Mouse (Mus musculus) limb, embryonic 15.5 days (tissue): Measurements from ENCODE around the gene Svbp. TPM values are rescaled to one million over a fixed set of nuclear protein-coding genes. Genes with fewer than 3 reads are reported as not detected.

Experiments
- ATAC-seq: fragments of 200-750 bp; cut with Nextera tagmentation; 2 replicates; pipeline ENCODE4 v1.8.0; 2017; ENCODE audit warnings: low read depth, moderate TSS enrichment; ENCODE audit not compliant: insufficient number of reproducible peaks, low FRiP score, low TSS enrichment
- H3K27ac ChIP-seq: fragments of 300-500 bp; sonication (generic); 2 replicates; pipeline ENCODE4 v1.5.1; 2015; ENCODE audit warnings: moderate library complexity, mild to moderate bottlenecking, inconsistent platforms
- H3K27me3 ChIP-seq: fragments of 300-500 bp; sonication (generic); 2 replicates; pipeline ENCODE4 v1.6.1; 2015; ENCODE audit warnings: inconsistent platforms
- H3K36me3 ChIP-seq: fragments of 300-500 bp; sonication (generic); 2 replicates; pipeline ENCODE4 v1.6.1; 2015; ENCODE audit warnings: inconsistent platforms
- H3K4me1 ChIP-seq: fragments of 300-500 bp; sonication (generic); 2 replicates; pipeline ENCODE4 v1.6.1; 2015; ENCODE audit warnings: inconsistent platforms
- H3K4me2 ChIP-seq: fragments of 300-500 bp; sonication (generic); 2 replicates; pipeline ENCODE4 v1.6.1; 2015; ENCODE audit warnings: mild to moderate bottlenecking, inconsistent platforms
- H3K4me3 ChIP-seq: fragments of 300-500 bp; sonication (generic); 2 replicates; pipeline ENCODE4 v1.5.1; 2015; ENCODE audit warnings: mild to moderate bottlenecking, inconsistent platforms
- H3K9ac ChIP-seq: fragments of 300-500 bp; sonication (generic); 2 replicates; pipeline ENCODE4 v1.6.1; 2015; ENCODE audit warnings: inconsistent platforms
- H3K9me3 ChIP-seq: fragments of 300-500 bp; sonication (generic); 2 replicates; pipeline ENCODE4 v1.6.1; 2016; ENCODE audit warnings: inconsistent platforms
- WGBS: fragments of 180-500 bp; shearing (Covaris S2); methylation state at CpG from one replicate; pipeline ENCODE4 v1.1.7; 2015; 5-methylcytosine and 5-hydroxymethylcytosine counted together
- polyA plus RNA-seq: library from polyadenylated mRNA; unstranded; fragments of >200 nt; fragmentation: Nextera tagmentation; extraction: Ambion mirVana; gene quantifications from 2 replicates; pipeline ENCODE4 v1.2.1, GENCODE M21; 2015

The Svbp gene
- polyA plus RNA-seq, 1 experiment from 2014 or later: 190 TPM

GRCm38 (mm10) chr4:119192757-119193156 is 2.3 kb upstream of the Svbp start:
- H3K9ac ChIP-seq: no peak overlapping the region
- no peaks in the 10 kb centered on the region for H3K27me3 ChIP-seq
- H3K36me3 ChIP-seq: peaks cover 6% of the 10 kb centered on the region; the same call in 1 of the 2 replicates
- 86% methylated on average over 4 of the region's 4 CpGs for WGBS
- H3K4me2 ChIP-seq: no peak overlapping the region
- no peak overlapping the region for H3K27ac ChIP-seq
- H3K9me3 ChIP-seq: no peaks in the 10 kb centered on the region
- peaks cover 17% of the 10 kb centered on the region for H3K4me1 ChIP-seq
- H3K4me3 ChIP-seq: no peak overlapping the region
- no peak for ATAC-seq

GRCm38 (mm10) chr4:119195582-119196320 is 645 bp downstream of the Svbp start:
- H3K4me3 ChIP-seq: peak overlapping the region; percentile 80
- peaks cover 25% of the 10 kb centered on the region for H3K4me1 ChIP-seq
- peak overlapping the region; percentile 76 for H3K9ac ChIP-seq
- ATAC-seq: no peak
- peaks cover 17% of the 10 kb centered on the region for H3K36me3 ChIP-seq
- 8% methylated on average over 18 of the region's 18 CpGs for WGBS
- peak overlapping the region; percentile 66 for H3K4me2 ChIP-seq
- H3K27me3 ChIP-seq: no peaks in the 10 kb centered on the region
- H3K27ac ChIP-seq: peak overlapping the region; percentile 88
- H3K9me3 ChIP-seq: no peaks in the 10 kb centered on the region

DNA sequence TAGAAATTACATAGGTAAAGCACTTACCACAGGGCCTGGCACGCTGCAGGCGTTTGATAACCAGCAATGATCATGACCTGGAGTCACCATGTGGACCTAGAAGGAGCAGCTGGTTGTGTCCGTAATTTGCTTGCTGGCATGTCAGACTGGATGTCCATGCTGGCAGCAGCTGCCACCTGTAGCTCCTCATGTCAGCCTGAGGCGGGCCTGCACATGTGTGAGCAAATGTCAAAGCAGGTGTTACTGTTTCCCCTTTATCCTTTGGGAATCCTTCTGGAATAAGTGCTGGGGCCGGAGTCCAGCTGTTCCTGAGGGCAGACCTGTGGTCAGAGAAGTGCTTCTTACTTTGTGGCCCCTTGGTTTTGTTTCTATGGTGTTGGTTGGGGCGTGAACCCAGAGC is 3.0 kb downstream of the Svbp start:
- Histone ChIP-seq H3K9me3 (no peaks in the 10 kb centered on the region), H3K4me2 (no peak overlapping the region; the same call in 1 of the 2 replicates), H3K4me1 (peaks cover 25% of the 10 kb centered on the region), H3K27ac (no peak overlapping the region), H3K4me3 (no peak overlapping the region), H3K9ac (no peak overlapping the region), H3K27me3 (no peaks in the 10 kb centered on the region), H3K36me3 (peaks cover 27% of the 10 kb centered on the region)
- 77% methylated on average over 6 of the region's 6 CpGs for WGBS
- ATAC-seq: no peak

- 17% methylated on average over 8 of the region's 8 CpGs for WGBS
- Histone ChIP-seq H3K4me2 (no peak overlapping the region), H3K4me1 (no peaks in the 10 kb centered on the region), H3K27me3 (no peaks in the 10 kb centered on the region), H3K9ac (no peak overlapping the region), H3K9me3 (no peaks in the 10 kb centered on the region), H3K36me3 (peaks cover 13% of the 10 kb centered on the region), H3K4me3 (no peak overlapping the region), H3K27ac (no peak overlapping the region)
- no peak for ATAC-seq
Observed at GRCm38 (mm10) chr4:119204672-119205071, 9.6 kb downstream of the Svbp start.

DNA sequence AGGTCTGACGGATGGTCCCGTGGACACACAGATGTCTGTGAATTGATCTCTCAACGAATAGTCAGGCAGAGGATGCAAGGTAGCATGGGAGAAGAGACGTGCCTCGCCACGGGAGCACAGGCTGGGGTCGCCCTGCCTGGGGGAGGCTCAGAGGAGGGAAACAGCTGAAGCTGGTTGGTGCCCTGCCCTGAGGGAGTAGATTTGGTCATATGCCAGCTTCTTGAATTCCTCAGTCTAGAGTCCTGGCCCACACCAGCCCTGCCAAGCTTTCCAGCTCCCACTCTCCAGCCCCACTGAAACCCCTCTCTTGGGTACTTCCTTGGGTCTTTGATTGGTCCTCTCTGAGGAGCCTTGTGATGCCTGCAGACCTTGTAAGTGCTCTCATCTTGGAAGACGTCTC is 21.6 kb downstream of the Svbp start:
- 73% methylated on average over 8 of the region's 8 CpGs for WGBS
- Histone ChIP-seq H3K27me3 (no peaks in the 10 kb centered on the region), H3K4me1 (0 out of 2 replicates have a peak, but pooled peaks cover 3% of the 10 kb centered on the region), H3K4me3 (no peak overlapping the region), H3K36me3 (no peaks in the 10 kb centered on the region), H3K9me3 (no peaks in the 10 kb centered on the region), H3K27ac (no peak overlapping the region), H3K9ac (no peak overlapping the region), H3K4me2 (no peak overlapping the region)
- ATAC-seq: no peak

DNA sequence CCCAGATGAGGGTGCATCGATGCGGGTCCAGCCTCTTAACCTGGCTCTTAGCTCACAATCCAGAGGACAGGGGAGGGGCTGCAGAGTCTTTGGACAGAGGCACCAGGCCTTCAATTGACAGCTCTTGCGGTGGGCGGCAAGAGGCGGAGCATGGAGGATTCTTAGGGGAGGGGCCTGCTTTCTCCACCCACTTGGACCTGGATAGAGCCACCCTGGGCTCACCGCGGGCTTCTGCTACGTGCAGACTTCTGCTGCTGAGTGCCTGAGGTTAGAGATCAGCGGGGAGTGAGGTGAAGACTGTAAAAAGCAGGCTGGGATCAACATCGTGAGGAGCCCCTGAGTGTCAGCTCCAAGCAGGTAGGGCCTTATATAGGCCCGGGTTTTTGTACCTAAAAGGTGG is 23.1 kb downstream of the Svbp start, which contains the start of gene Tmem269:
Gene Tmem269 (minus strand): TSS at position 49 of the 400 bp plus-strand sequence.
- 16% methylated on average over 11 of the region's 11 CpGs for WGBS
- no peak within 1 kb of the TSS for H3K4me3 ChIP-seq
- H3K27me3 ChIP-seq: no peaks in the 10 kb centered on the region
- H3K4me2 ChIP-seq: no peak within 1 kb of the TSS
- no peak for ATAC-seq
- H3K9me3 ChIP-seq: no peaks in the 10 kb centered on the region
- 0 out of 2 replicates have a peak, but pooled peaks cover 3% of the 10 kb centered on the region for H3K4me1 ChIP-seq
- H3K9ac ChIP-seq: no peak within 1 kb of the TSS
- H3K27ac ChIP-seq: no peak within 1 kb of the TSS
- peaks cover 6% of the 10 kb centered on the region; the same call in 1 of the 2 replicates for H3K36me3 ChIP-seq

GRCm38 (mm10) chr4:119223696-119224095 is 28.6 kb downstream of the Svbp start:
- Histone ChIP-seq H3K4me2 (no peak overlapping the region), H3K4me1 (no peaks in the 10 kb centered on the region), H3K27ac (no peak overlapping the region), H3K9me3 (no peaks in the 10 kb centered on the region), H3K9ac (no peak overlapping the region), H3K36me3 (peaks cover 55% of the 10 kb centered on the region), H3K4me3 (no peak overlapping the region), H3K27me3 (no peaks in the 10 kb centered on the region)
- 78% methylated on average over 1 of the region's 1 CpGs for WGBS
- ATAC-seq: no peak

DNA sequence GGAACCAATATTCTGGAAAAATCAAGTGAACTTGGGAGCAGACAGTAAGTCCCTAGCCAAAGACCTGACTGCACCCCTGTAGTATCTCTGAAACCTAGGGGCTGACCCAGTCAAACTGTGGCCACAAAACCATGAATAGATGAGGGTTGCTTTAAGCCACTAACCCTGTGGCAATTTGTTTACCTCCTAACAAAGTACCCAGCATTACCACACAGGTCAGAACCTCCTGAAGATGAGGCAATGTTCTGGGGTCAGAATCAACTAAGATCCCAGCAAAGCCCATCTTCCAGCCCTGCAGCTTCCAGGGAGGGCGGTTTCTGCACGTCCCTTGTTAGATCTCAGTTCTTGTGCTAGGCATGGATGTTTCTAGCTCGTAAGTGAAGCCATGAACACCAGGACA is 29.4 kb downstream of the Svbp start:
- H3K27me3 ChIP-seq: no peaks in the 10 kb centered on the region
- no peak overlapping the region for H3K4me2 ChIP-seq
- no peak overlapping the region for H3K9ac ChIP-seq
- ATAC-seq: no peak
- peaks cover 55% of the 10 kb centered on the region for H3K36me3 ChIP-seq
- 98% methylated on average over 3 of the region's 3 CpGs for WGBS
- H3K27ac ChIP-seq: no peak overlapping the region
- H3K4me1 ChIP-seq: no peaks in the 10 kb centered on the region
- no peak overlapping the region for H3K4me3 ChIP-seq
- H3K9me3 ChIP-seq: no peaks in the 10 kb centered on the region

- no peak overlapping the region for H3K4me2 ChIP-seq
- WGBS: 87% methylated on average over 9 of the region's 9 CpGs
- ATAC-seq: no peak
- H3K4me1 ChIP-seq: no peaks in the 10 kb centered on the region
- H3K27ac ChIP-seq: no peak overlapping the region
- peaks cover 55% of the 10 kb centered on the region for H3K36me3 ChIP-seq
- H3K9me3 ChIP-seq: no peaks in the 10 kb centered on the region
- no peaks in the 10 kb centered on the region for H3K27me3 ChIP-seq
- no peak overlapping the region for H3K4me3 ChIP-seq
- H3K9ac ChIP-seq: no peak overlapping the region
Observed at GRCm38 (mm10) chr4:119225719-119226118, 30.6 kb downstream of the Svbp start.

GRCm38 (mm10) chr4:119226751-119227150 is 31.6 kb downstream of the Svbp start:
- Histone ChIP-seq H3K4me3 (no peak overlapping the region), H3K9me3 (no peaks in the 10 kb centered on the region), H3K27me3 (no peaks in the 10 kb centered on the region), H3K36me3 (peaks cover 55% of the 10 kb centered on the region), H3K27ac (no peak overlapping the region), H3K4me1 (peaks cover 5% of the 10 kb centered on the region), H3K9ac (no peak overlapping the region), H3K4me2 (no peak overlapping the region)
- WGBS: 87% methylated on average over 11 of the region's 11 CpGs
- ATAC-seq: no peak

DNA sequence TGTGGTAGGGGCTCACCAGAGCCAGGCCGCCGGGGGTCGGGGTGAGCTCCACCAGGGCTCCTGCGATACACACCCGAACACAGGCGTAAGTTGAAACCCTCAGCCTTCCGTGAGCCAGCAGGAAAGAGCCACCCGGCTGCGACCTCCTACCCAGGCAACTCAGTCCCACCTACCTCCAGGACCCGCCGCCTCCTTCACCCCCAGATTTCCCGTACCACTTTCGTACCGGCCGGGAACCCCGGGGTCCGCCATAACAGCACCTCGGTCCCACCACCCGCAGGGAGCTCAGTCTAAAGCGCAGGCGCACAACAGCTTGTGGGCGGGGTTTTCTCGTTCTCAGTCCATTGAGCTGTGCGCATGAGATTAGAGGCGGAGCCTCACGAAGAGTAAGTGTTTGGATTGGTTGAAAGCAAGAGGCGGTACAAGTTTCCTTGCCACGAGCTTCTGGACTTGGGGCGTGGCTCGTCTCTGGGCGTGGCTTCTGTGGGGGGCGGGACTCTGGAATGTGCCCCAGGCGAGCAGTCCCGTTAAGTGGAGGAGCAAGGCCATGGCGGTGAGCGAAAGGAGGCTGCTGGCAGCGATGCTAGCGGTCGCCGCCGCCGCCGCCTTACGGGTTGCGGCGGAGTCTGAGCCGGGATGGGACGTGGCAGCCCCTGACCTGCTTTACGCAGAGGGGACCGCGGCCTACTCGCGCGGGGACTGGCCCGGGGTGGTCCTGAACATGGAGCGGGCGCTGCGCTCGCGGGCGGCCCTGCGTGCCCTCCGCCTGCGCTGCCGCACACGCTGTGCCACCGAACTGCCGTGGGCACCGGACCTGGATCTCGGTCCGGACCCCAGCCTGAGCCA is 37.5 kb downstream of the Svbp start, which contains the start of the genes AU022252 and P3h1:
Gene AU022252 (minus strand): TSS at position 303 of the 846 bp plus-strand sequence.
Gene P3h1 (plus strand): TSS at position 506 of the 846 bp plus-strand sequence.
- Histone ChIP-seq H3K4me1 (peaks cover 16% of the 10 kb centered on the region), H3K27ac (peak within 1 kb of the TSS; percentile 87), H3K4me3 (peak within 1 kb of the TSS; percentile 94), H3K4me2 (peak within 1 kb of the TSS; percentile 70), H3K27me3 (no peaks in the 10 kb centered on the region), H3K9me3 (no peaks in the 10 kb centered on the region), H3K36me3 (peaks cover 26% of the 10 kb centered on the region), H3K9ac (peak within 1 kb of the TSS; percentile 74)
- ATAC-seq: peak; percentile 97
- WGBS: under 1% methylated on average over 71 of the region's 71 CpGs
